Mouse (Mus musculus) B cell, adult 2 months (primary cell): ENCODE measurements around the gene Afg1l.

ENCODE experiments used
- DNase-seq, 2 experiments: peaks; one replicate each; pipeline ENCODE4 v3.0.0; 2022

Afg1l gene

GRCm38 (mm10) chr10:42264195-42264594 is 214.2 kb downstream of the Afg1l start:
- no peak for DNase-seq

- no peak for DNase-seq
Measured at GRCm38 (mm10) chr10:42263701-42264100, 214.7 kb downstream of the Afg1l start.
